Mouse (Mus musculus) erythroblast, embryonic 14.5 days (primary cell): ENCODE data around the gene Mag. TPM values are rescaled to one million over a fixed set of nuclear protein-coding genes. Genes with fewer than 3 reads are reported as not detected.

Source experiments
- H3K27me3 ChIP-seq: 2 replicates; pipeline ENCODE4 v1.6.1; 2012; ENCODE audit warnings: inconsistent platforms; ENCODE audit not compliant: control insufficient read depth
- H3K36me3 ChIP-seq: 2 replicates; pipeline ENCODE4 v1.6.1; 2012; ENCODE audit warnings: mild to moderate bottlenecking, inconsistent platforms; ENCODE audit not compliant: control insufficient read depth
- H3K4me1 ChIP-seq: 2 replicates; pipeline ENCODE4 v1.6.1; 2012; ENCODE audit warnings: inconsistent platforms; ENCODE audit not compliant: control insufficient read depth
- H3K4me3 ChIP-seq: replicated peaks from 2 replicates; pipeline ENCODE3; 2012; ENCODE audit warnings: moderate library complexity, mild to moderate bottlenecking, inconsistent platforms
- H3K9me3 ChIP-seq: 2 replicates; pipeline ENCODE4 v1.6.1; 2012; ENCODE audit warnings: low read length, inconsistent platforms, mixed read lengths; ENCODE audit not compliant: control insufficient read depth
- GATA1 ChIP-seq: IDR thresholded peaks from 2 replicates; pipeline ENCODE4 v1.6.1; 2012; ENCODE audit warnings: low read length, inconsistent platforms, mixed read lengths
- TAL1 ChIP-seq: IDR thresholded peaks from 3 replicates; pipeline ENCODE4 v1.6.1; 2012; ENCODE audit warnings: low read length, inconsistent platforms, mixed read lengths
- polyA plus RNA-seq: library from polyadenylated mRNA; stranded (reverse); fragments of >175 nt; gene quantifications from 2 replicates; pipeline ENCODE4 v1.2.3, GENCODE M21; 2012

The Mag gene
- polyA plus RNA-seq, 1 experiment = not detected

- Histone ChIP-seq H3K4me1 (peaks cover 3% of the 10 kb centered on the region), H3K4me3 (no peak overlapping the region), H3K9me3 (no peaks in the 10 kb centered on the region), H3K27me3 (no peaks in the 10 kb centered on the region), H3K36me3 (no peaks in the 10 kb centered on the region)
- no peak for TF ChIP-seq TAL1
- no peak for TF ChIP-seq GATA1
These were observed 54.9 kb downstream of the Mag start for GRCm38 (mm10) chr7:30859635-30860402.

DNA sequence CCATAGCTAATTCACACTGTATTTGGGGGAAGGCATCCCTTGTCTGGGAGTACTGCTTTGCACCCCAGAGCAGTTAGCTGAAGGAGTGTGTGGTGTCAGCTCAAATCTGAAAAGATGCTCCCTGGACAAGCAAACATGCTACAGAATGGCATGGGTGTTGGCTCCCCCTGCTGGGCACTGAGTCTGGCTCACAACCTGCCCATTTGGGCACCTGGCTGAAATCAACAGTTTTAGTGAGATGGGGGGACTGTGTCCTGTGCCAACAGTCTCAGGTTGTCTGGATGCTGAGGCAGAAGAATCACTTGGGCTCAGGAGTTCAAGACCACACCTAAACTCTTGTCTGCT is 55.4 kb downstream of the Mag start:
- no peaks in the 10 kb centered on the region for H3K9me3 ChIP-seq
- TF ChIP-seq GATA1 (no peak), TAL1 (no peak)
- no peak overlapping the region for H3K4me3 ChIP-seq
- no peaks in the 10 kb centered on the region for H3K36me3 ChIP-seq
- peaks cover 3% of the 10 kb centered on the region for H3K4me1 ChIP-seq
- no peaks in the 10 kb centered on the region for H3K27me3 ChIP-seq

GRCm38 (mm10) chr7:30857746-30858145 is 56.9 kb downstream of the Mag start:
- Histone ChIP-seq H3K4me3 (no peak overlapping the region), H3K36me3 (no peaks in the 10 kb centered on the region), H3K27me3 (no peaks in the 10 kb centered on the region), H3K9me3 (no peaks in the 10 kb centered on the region), H3K4me1 (peaks cover 3% of the 10 kb centered on the region)
- TF ChIP-seq GATA1 = no peak
- no peak for TF ChIP-seq TAL1

DNA sequence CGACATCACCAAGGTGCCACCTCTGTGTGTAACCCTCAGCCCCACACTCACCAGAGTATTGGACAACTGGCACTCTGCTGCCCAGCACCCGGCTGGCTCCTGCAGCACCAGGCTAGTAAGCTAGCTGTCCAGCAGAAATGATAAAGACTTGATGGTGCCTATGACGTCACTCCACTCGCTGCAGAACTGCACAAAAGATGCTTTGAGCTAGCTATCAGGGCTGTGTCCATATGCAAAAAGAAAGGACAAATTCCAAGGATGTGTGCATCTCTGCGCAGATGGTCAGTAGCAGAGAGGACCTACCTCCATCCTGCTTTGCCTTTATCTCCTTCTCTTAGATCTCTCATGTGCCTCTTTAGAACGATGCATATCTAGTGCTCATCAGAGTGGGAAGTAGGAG is 58.6 kb downstream of the Mag start, which contains the start of gene Ffar3:
Ffar3 (minus strand) TSS at position 101 of the 400 bp plus-strand sequence.
- Histone ChIP-seq H3K4me1 (peaks cover 3% of the 10 kb centered on the region), H3K9me3 (no peaks in the 10 kb centered on the region), H3K4me3 (no peak within 1 kb of the TSS), H3K27me3 (no peaks in the 10 kb centered on the region), H3K36me3 (no peaks in the 10 kb centered on the region)
- TF ChIP-seq TAL1 (no peak), GATA1 (no peak)

- Histone ChIP-seq H3K36me3 (no peaks in the 10 kb centered on the region), H3K27me3 (no peaks in the 10 kb centered on the region), H3K4me3 (no peak overlapping the region), H3K9me3 (no peaks in the 10 kb centered on the region), H3K4me1 (no peaks in the 10 kb centered on the region)
- no peak for TF ChIP-seq GATA1
These were observed 63.3 kb downstream of the Mag start for GRCm38 (mm10) chr7:30851421-30851820.

Other genes starting within 250 kb of the Mag start
- 2.9 and 5.4 TPM in 2 replicates for gene Haus5, start 249.9 kb downstream of the Mag start, polyA plus RNA-seq
- not detected in 2 replicates for gene Pmis2, start 243.3 kb downstream of the Mag start, polyA plus RNA-seq
- gene 2200002J24Rik, start 215.9 kb downstream of the Mag start, polyA plus RNA-seq = not detected in 2 replicates
- gene Atp4a, start 202.7 kb downstream of the Mag start, polyA plus RNA-seq = not detected in 2 replicates
- 1.3 and 1.6 TPM in 2 replicates for gene Tmem147, start 185.3 kb downstream of the Mag start, polyA plus RNA-seq
- not detected in 2 replicates for gene Gapdhs, start 171.2 kb downstream of the Mag start, polyA plus RNA-seq
- gene Sbsn, start 163.4 kb downstream of the Mag start, polyA plus RNA-seq = 0.15 TPM in 1 of 2 replicates, not detected in the other
- not detected in 2 replicates for gene Dmkn, start 151.1 kb downstream of the Mag start, polyA plus RNA-seq
- gene Krtdap, start 127.0 kb downstream of the Mag start, polyA plus RNA-seq = not detected in 2 replicates
- gene Ffar2, start 91.1 kb downstream of the Mag start, polyA plus RNA-seq = 0.08 TPM in 1 of 2 replicates, not detected in the other
- gene Ffar3, start 58.7 kb downstream of the Mag start, polyA plus RNA-seq = 0.02 TPM in 1 of 2 replicates, not detected in the other
- gene Ffar1, start 53.3 kb downstream of the Mag start, polyA plus RNA-seq = not detected in 2 replicates
- gene Cd22, start 34.5 kb downstream of the Mag start, polyA plus RNA-seq = not detected in 2 replicates
- not detected in 2 replicates for gene Hamp2, start 9.8 kb upstream of the Mag start, polyA plus RNA-seq
- not detected in 2 replicates for gene Hamp, start 29.2 kb upstream of the Mag start, polyA plus RNA-seq
- 30.7 and 40.4 TPM in 2 replicates for gene Usf2, start 41.9 kb upstream of the Mag start, polyA plus RNA-seq
- 0.06 TPM in 1 of 2 replicates, not detected in the other for gene Lsr, start 58.6 kb upstream of the Mag start, polyA plus RNA-seq
- gene Fam187b, start 58.9 kb upstream of the Mag start, polyA plus RNA-seq = not detected in 2 replicates
- gene Fxyd5, start 127.6 kb upstream of the Mag start, polyA plus RNA-seq = 1.2 and 1.7 TPM in 2 replicates
- not detected in 2 replicates for gene Fxyd7, start 136.6 kb upstream of the Mag start, polyA plus RNA-seq
- 0.28 and 1.7 TPM in 2 replicates for gene Fxyd1, start 142.3 kb upstream of the Mag start, polyA plus RNA-seq
- 0.03 TPM in 1 of 2 replicates, not detected in the other for gene Lgi4, start 144.5 kb upstream of the Mag start, polyA plus RNA-seq
- gene Fxyd3, start 161.8 kb upstream of the Mag start, polyA plus RNA-seq = not detected in 2 replicates
- 0.07 and 0.15 TPM in 2 replicates for gene Hpn, start 200.4 kb upstream of the Mag start, polyA plus RNA-seq
- 0.07 and 0.08 TPM in 2 replicates for gene Scn1b, start 212.1 kb upstream of the Mag start, polyA plus RNA-seq
- 0.46 and 0.52 TPM in 2 replicates for gene Gramd1a, start 241.0 kb upstream of the Mag start, polyA plus RNA-seq